Mouse (Mus musculus): ENCODE data around the gene Ccdc6.

DNA sequence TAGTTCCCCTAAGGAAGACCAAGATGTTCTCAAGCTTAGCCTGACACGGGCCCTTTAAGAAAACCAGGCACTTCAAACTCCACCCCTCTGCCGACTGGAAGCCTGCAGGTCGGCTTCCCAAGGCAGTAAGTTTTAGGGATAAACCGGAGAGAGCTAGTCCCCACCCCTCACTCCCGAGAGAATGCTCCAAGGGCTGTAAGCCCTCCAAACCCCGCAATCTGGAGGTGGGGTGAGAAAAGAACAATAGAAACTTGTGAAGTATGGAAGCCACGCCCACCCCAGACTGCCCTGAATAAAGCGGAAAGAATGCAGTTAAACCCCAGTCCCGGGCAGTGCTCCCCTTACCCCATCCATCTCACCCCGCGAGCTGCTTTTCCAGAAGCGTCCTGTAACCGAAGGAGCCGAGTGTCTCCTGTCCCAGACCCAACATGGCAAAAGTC is 1.9 kb upstream of the Ccdc6 start:
- peak; percentile 4; the same call in 1 of the 2 replicates for TF ChIP-seq CTCF (IDR thresholded peaks at IDR 0.05)
- no peak for TF ChIP-seq EP300 (IDR thresholded peaks at IDR 0.05)

All from lung, postnatal 0 days (tissue).